Mouse (Mus musculus) embryonic facial prominence, embryonic 12.5 days (tissue): ENCODE results near the gene Bpi. TPM values are rescaled to one million over a fixed set of nuclear protein-coding genes. Genes with fewer than 3 reads are reported as not detected.

Experiments used
- microRNA-seq: library from miRNA; unstranded; fragments of <30 nt; microRNA quantifications from one replicate; pipeline ENCODE4, GENCODE M21; 2017
- polyA plus RNA-seq: library from polyadenylated mRNA; unstranded; fragments of >200 nt; fragmentation: Nextera tagmentation; extraction: Ambion mirVana; gene quantifications from 2 replicates; pipeline ENCODE4 v1.2.1, GENCODE M21; 2016

The Bpi gene
- polyA plus RNA-seq, 1 experiment from 2014 or later = not detected

Small RNA genes within 50 kb of the gene (microRNA-seq; reads per million reads assigned to microRNA genes)
- gene Mir7685 = not detected

Other genes with a start within 250 kb of the Bpi start
- gene Tti1, start 229.7 kb upstream of the Bpi start, polyA plus RNA-seq = 29.6 and 30.8 TPM in 2 replicates
- 52.8 and 53.8 TPM in 2 replicates for gene Rprd1b, start 229.6 kb upstream of the Bpi start, polyA plus RNA-seq
- gene Tgm2, start 111.7 kb upstream of the Bpi start, polyA plus RNA-seq = 7.7 and 9.0 TPM in 2 replicates
- gene D630003M21Rik, start 28.9 kb upstream of the Bpi start, polyA plus RNA-seq = 5.9 and 6.2 TPM in 2 replicates
- gene Lbp, start 48.4 kb downstream of the Bpi start, polyA plus RNA-seq = 4.2 and 4.6 TPM in 2 replicates
- gene Snhg11, start 117.5 kb downstream of the Bpi start, polyA plus RNA-seq = 18.7 and 25.2 TPM in 2 replicates
- 18.9 and 21.4 TPM in 2 replicates for gene Ralgapb, start 151.8 kb downstream of the Bpi start, polyA plus RNA-seq
- gene Adig, start 244.5 kb downstream of the Bpi start, polyA plus RNA-seq = not detected in 2 replicates